Mouse (Mus musculus) C3H10T1/2 (cell line): ENCODE data around the gene Washc3. TPM values are rescaled to one million over a fixed set of nuclear protein-coding genes. Genes with fewer than 3 reads are reported as not detected.

Experiments
- polyA plus RNA-seq, 2 experiments: library from polyadenylated mRNA; unstranded; fragments of >200 nt; fragmentation: generic; extraction: Trizol; gene quantifications; one replicate each; pipeline ENCODE4 v1.2.1; 2012; ENCODE audit warnings: missing spikeins in 2 of 2

Gene Washc3
- 100 to 1,000 TPM in 1 of 2 experiments, 10 to 100 TPM in 1; 18.8 to 128 TPM for polyA plus RNA-seq

DNA sequence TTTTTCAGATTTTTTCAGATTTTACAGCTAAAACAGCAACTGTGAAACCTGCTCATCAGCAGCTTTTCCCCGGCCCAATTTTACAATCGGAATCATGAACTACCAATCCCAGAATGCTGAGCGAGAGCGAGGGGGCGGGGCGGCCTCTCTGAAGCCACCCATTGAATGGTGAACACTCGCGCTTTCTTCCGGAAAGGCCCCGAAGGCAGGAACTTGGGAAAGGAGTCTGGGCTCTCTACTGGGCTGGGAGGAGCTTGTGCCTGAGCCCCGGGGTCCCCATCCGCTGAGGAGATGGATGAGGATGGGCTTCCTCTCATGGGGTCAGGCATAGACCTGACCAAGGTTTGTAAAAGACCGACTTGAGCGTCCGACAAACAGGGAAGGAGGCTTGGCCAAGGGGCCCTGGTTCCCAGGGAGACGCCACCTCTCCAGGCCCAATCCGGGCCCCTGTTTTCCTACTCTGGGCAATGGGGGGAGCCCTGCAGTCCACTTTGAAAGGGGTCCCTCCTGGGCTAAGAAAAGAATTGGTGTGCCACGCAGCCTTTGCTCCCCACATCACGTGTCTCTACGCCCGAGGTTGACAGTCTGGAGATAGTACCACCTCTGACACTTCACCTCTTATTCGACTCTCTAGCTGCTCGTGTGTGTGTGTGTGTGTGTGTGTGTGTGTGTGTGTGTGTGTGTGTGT, at the start of gene Washc3:
Gene Washc3, plus strand, starts transcription at position 143 of the 688 bp plus-strand sequence.

Other genes with a start within 250 kb of the Washc3 start
- gene Pmch, start 110.0 kb upstream of the Washc3 start, polyA plus RNA-seq, result not detected
- gene Parpbp, start 54.2 kb upstream of the Washc3 start, polyA plus RNA-seq, result 1 to 10 TPM in 1 of 2 experiments, under 1 TPM in 1; 0.46 to 5.2 TPM
- gene Nup37, start 54.1 kb upstream of the Washc3 start, polyA plus RNA-seq, result 10 to 100 TPM in 1 of 2 experiments, 1 to 10 TPM in 1; 8.7 to 27.7 TPM
- 1 to 10 TPM in 1 of 2 experiments, under 1 TPM in 1; 0.35 to 5.0 TPM for gene Dram1, start 178.0 kb downstream of the Washc3 start, polyA plus RNA-seq
- 1 to 10 TPM; 1.5 to 8.8 TPM for gene Gnptab, start 178.0 kb downstream of the Washc3 start, polyA plus RNA-seq